Mouse (Mus musculus): Measurements from ENCODE around the gene Rhbdf1. TPM values are rescaled to one million over a fixed set of nuclear protein-coding genes. Genes with fewer than 3 reads are reported as not detected.
"Not testable (repeated sequence)": the region's sequence is repeated elsewhere in the genome, so short reads cannot be mapped to it uniquely, and the experiment has no call there.

Gene Rhbdf1
- polyA plus RNA-seq, 1 experiment, result 45.2 TPM

DNA sequence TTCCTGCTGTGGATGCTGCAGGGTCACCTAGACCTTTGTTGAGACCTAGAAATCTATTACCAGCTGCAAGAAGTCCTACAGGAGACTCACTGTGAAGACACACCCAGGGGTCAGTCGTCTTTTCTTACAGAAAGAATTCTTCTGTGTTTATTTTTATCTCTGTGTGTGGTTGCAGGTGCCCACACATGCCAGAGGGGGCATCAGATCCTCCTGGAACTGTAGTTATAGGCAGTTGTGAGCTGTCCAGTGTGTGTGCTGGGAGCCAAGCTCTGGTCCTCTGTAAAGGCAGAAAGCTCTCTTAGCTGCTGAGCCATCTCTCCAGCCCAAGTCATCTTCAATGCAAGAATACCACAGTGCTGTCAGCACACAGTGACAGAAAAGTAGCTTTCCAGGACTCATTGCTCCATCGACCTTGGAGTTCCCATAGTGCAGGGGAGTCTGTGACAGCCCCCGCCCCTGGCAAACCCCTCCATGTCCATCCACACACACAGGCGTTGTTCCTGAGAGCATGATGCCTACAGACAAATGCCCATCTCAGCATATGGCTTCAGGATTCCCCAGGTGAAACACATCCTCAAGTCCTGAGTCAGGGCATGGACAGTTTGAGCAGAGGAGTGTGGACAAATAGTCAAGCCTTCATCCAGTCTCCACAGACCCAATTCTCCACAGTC is 1.3 kb upstream of the Rhbdf1 start:
- 75% methylated on average over 4 of the region's 4 CpGs for WGBS
- no peak for DNase-seq (ENCODE audit: low read depth, low spot score)

DNA sequence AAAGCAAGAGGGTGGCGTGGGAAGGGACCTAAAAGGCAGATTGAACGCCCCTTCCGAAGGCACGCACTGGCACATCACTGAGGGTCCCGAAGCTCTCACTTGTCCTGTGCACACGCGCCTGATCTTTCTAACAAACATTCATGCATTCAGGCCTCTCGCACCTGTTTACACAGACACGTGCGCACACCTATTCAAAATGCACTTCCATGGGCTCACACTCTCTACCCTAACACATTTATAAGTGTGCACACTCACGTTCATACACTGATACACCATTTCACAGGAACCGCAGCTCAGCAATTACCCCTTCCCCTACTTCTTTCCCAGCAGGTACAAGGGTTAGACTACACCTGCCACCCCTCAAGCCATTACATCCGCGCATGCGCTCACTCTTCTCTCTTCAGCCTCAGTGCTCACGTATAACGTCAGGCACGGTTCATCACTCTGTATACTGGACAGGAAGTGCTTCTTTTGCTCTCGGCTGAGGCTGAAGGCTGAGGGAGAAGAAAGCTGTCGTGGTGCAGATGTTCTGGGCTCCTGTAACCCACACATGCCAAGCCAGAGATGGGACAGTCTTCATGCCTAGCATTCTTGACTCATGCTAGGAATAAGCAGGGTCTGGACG is 582 bp upstream of the Rhbdf1 start:
- no peak for DNase-seq (ENCODE audit: low read depth, low spot score)
- 3% methylated on average over 21 of the region's 21 CpGs for WGBS

DNA sequence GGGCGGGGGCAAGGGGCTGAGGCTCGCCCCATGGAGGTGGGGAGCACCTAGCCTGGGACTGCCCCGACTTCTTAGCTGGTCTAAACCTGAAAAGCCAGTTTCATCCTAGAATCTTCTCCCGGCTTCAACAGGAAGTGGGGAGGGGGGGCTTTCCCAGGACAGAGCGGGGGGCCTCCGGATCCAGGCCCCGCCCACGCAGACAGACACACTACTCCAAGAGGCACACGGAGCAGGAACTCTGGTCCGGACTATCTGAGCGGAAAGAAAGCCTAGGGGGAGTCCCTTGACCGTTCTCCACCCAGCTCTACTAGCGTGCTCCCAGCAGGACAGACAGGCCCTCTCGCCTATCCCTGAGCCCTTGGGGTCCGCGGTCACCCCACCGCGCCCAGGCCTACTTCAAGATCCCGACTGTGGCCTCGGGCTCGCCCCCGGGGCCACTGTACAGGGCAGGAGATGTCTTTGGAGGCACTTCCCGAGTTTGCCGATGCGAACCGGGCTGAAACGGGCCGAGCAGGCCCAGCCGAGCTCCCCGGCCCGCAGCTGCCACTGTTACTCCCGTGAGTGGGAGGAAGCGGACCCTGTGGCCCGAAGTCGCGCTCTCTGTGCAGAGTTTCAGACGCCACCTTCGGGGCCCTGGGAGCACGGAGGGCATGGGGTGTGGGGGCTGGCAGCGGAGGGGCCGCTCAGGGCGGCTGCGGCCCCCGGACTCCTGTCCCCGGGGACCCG is 712 bp downstream of the Rhbdf1 start:
- WGBS, result under 1% methylated on average over 41 of the region's 46 CpGs
- DNase-seq (ENCODE audit: low read depth, low spot score), result no peak

DNA sequence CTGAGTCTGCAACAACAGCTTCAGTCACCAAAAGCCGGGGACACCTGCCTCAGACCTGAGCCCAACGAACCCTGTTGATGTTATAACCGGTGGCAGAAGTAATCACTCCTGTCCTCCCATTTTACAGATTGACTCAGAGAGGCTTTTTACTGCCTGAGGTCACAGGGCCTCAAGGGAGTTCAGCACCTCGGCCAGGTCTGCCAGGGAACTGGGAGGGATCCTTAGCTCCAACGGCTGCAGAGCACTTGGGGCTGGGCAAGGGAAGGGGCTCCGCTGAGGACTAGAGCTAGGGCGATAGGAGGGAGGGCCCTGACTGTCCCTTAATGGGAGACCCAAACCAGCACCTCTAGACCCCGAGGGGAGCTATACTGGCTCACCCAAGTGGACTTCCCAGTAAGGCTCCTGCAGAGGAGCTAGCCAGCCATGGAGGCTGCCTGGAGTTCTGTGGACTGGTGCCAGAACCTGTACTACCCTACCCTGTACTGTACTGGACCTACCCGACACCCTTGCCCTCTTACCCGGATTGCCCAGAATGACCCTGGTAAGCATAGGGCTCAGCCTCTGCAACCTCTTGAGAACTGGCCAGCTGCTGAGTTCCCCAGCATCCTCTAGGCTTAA is 1.4 kb downstream of the Rhbdf1 start:
- DNase-seq (ENCODE audit: low read depth, low spot score), result no peak
- WGBS, result 28% methylated on average over 10 of the region's 10 CpGs

DNA sequence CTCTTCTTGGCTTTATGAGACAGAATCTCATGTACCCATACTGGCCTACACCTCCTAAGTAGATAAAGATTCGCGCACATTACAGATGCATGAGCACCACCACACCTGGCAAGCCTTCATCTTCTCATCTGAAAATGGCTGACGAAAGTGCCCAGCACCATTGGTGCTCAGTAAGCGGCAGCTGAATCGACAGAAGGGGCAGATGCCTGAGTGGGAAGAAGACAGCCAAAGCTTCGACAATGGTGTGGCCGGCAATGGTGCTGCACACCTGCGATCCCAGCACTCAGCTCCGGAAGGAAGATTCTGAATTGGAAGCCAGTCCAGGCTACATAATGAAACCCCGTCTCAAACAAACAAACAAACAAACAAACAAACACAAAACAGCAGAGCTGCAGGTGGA is 2.8 kb downstream of the Rhbdf1 start:
- DNase-seq (ENCODE audit: low read depth, low spot score), result no peak
- 86% methylated on average over 10 of the region's 10 CpGs for WGBS

DNA sequence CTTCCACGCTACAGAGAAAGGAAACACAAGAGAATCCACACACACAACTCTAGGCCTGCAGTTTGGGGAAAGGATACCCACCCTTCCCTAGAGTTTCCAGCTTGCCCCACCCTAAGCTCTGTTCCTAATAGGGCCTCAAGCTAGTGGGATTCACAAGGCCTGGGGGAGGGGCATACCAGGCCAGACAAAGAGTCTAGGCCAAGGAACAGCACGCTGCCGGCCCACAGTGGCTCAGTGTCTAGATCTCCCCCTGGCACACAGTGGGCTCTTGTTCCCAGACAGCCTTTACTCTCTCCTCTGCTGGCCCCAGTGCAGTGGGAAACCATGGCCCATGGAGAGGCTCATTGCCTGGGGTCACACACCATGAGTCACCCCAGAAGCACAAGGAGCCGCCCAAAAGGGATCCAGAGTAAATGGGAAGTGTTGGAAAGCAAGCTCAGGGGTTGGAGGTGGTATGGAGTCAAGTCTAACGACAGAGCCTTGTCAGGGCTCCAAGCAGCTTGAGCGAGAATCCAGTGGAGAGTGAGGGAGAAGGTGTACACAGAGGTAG is 3.5 kb downstream of the Rhbdf1 start:
- DNase-seq (ENCODE audit: low read depth, low spot score), result no peak
- WGBS, result 66% methylated on average over 6 of the region's 6 CpGs

DNA sequence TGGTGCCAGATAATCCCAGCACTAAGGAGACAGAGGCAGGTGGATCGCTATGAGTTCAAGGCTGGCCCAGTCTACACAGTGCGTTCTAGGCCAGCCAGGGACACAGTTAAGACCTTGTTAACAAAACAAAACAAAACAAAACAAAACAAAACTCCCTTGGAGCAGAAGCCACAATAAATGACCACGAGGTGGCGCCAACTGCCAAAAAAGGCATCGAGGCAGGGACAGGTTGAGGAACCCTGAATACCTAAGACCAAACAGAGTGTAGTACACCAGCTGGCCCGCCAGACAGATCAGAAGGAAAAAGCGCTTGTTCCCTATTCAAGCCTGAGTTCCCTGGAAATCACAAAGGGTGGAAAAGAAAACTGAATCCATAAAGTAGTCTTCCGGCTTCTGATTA is 5.2 kb downstream of the Rhbdf1 start:
- DNase-seq (ENCODE audit: low read depth, low spot score), result no peak
- WGBS, result 28% methylated on average over 8 of the region's 8 CpGs

DNA sequence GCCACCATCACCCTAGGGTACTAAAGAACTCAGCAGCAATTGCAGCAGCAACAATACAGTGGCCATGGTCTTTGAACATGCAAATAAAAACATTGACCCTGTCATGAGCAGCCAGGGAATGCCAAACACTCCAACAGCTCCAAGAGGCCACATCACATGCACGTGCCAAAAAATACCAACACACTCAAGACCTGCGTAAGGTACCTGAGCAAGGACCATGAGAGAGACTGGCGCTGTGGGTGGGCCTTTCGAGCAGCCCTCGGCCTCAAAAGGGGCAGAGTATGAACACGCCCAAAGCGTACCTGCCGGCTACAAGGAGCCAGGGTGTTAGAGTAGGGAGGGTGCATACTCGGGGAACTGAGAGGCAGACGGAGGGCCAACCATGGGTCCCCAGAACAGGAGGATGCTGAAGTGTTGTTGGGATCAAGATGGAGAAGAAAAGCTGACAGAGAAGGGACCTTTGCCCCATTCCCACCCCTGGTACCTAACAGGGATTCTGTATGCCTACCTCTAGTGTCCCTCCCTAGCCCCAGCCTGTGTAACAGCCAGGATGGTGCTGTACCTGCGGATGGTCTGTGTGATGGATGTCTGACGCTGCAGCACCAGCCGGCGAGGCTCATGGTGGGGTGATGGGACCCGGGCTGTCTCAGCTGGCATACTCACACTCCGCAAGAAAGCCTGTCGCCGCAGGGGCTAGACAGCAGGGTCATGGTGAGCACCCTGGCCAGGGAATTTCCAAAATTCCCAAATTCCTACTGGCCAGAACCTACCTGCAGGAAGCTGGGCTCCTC is 6.5 kb downstream of the Rhbdf1 start:
- WGBS, result 92% methylated on average over 18 of the region's 18 CpGs
- no peak for DNase-seq (ENCODE audit: low read depth, low spot score)

DNA sequence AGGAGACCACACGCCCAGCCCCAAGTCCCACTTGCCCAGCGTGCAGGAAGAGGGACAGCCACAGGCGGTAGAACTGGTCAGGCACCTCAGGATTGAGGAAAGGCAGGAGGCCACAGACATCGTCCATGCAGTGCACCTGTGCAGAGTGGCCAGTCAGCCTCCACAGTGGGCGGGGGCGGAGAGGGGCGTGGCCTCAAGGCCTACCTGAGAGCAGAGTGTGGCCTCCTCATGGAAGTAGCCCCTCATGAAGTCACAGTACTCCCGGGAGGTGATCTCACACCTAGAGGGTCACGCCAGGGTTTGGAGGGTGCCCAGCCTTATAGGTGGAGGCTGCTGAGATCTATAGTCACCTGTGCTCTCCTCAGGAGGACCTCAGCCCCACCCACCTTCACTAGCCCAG is 11.5 kb downstream of the Rhbdf1 start:
- 77% methylated on average over 9 of the region's 9 CpGs for WGBS
- no peak for DNase-seq (ENCODE audit: low read depth, low spot score)

DNA sequence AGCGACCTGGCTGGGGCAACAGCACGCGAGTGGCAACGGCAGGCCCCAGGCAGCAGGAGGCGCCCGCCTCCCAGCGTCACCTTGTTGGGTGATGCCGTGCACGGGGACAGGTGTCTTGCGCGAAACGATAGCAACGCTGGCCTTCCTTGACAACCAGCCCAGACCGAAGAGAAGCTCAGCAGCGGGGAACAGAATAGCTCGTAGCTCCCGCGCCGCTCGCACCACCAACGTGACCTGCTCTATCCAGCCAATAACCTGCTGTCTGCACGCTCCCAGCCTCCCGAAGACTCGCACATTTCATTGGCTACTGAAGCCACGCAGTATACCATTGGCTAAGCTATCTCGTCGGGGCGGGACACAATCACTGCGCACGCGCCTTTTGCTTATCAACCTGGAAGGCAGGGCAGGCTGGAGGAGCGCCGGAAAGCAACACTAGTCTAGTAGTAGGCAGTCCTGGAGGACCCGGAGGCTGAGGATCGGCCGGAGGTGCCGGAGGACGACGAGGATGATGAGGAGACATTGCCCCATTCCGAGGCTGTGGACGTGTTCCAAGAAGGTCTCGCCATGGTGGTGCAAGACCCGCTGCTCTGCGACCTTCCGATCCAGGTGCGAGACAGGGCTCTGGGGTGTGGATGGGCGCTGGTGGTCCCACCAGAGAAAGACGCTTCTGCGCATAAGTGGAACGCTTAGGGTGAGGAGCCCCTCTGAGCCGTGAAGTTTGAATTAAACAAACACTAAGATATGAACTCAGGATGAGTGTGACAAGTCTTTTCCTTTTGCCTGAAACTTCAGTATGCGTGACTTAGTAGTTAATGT is 16.8 kb downstream of the Rhbdf1 start, which contains the start of gene Snrnp25:
TSS of gene Snrnp25 (plus strand) at position 358 of the 816 bp plus-strand sequence.
- WGBS, result under 1% methylated on average over 52 of the region's 52 CpGs
- peak; percentile 98 for DNase-seq (ENCODE audit: low read depth, low spot score)

DNA sequence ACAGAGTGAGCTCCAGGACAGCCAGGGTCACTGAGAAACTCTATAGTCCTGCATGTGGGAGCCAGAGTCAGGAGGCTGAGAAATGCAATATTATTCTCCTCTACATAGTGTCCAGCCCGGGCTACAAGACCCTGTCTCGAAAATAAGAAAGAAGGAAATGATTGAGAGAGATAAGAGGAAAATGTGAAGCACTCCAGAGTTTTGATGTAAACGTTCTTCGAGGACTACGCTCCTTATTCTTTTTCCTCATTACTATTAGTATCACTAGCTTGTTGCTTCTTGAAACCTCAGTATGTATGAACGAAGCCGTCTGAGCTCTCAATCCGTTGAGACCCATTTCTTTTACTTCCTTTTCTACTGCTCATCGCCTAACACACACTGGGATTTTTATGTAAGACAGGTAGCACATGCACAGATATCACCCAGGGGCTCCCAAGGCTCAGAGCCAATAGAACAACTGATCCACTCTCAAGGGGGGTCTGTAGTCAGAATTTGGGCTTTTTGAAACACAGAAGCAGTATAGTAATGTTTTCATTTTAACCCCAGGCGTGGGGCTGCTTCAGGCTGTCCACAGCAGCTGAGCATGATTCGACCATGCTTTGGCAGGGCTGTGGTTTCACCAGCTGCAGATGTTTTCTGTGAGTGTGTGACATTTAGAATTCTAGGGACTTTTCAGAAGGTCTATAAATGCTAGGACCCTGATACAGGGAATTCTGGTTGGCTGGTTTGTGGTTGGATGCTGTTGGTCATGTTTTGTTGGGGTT is 20.0 kb downstream of the Rhbdf1 start:
- DNase-seq (ENCODE audit: low read depth, low spot score), result no peak
- WGBS, result 69% methylated on average over 11 of the region's 11 CpGs

DNA sequence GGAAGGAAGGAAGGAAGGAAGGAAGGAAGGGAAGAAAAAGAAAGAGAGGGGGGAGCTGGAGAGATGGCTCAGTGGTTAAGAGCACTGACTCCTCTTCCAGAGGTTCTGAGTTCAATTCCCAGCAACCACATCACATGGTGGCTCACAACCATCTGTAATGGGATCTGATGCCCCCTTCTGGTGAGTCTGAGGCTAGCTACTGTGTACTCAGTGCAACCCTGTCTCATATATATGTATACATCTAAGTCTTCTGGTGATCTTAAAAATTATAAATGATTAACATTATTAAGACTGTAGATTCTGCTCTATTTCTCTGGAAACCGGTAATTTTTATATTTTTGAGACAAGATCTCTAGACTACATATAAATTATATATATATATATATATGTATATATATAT is 21.1 kb downstream of the Rhbdf1 start:
- WGBS, result 52% methylated on average over 1 of the region's 1 CpGs

DNA sequence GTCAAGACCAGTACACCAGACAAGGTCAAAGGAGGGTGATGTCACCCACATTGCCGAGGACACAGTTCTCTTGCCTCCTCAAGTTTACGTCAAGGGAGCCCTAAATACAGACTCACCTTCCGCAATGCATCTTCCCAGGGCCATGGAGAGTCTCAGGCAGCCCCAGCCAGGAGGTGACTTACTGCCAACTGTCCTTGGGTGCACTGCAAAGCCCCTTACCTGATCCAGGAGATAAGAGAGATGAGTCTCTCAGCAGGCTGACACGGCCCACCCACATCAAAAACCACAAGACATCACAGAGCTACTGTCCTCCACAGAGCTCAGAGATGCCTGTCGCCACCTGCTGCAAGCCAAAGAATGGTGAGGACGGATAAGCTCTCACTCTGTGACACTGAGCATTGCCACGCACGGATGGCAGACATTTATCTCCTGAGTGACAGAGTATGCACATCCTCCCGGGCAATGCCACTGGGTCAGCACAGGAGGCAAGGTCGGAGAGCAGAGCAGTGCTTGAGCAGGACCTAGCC is 22.0 kb downstream of the Rhbdf1 start, which contains the start of gene Il9r:
TSS of gene Il9r (minus strand) at position 205 of the 527 bp plus-strand sequence.
- no peak for DNase-seq (ENCODE audit: low read depth, low spot score)

More for the DNA sequence above, 21.1 kb downstream of the Rhbdf1 start:
- DNase-seq (ENCODE audit: low read depth, low spot score), result not testable (repeated sequence)

DNA sequence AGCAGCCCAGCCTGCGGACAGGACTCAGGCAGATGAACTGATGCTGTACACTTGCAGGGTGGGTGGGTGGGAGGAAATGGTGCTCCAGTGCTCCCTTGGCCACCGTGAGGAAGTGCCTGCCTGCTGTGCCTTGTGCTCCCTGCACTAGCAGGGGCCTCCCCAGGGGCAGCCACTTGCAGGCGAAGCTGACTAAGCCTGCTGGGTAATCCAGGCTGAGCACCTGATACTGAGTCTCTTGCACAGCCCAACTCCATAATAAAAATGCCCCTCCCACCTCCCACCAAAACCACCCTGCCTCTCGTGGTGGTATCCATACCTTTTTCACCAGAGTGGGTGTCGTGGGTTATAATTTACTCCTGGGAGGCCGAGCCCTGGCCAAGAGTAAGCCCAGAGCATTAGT is 22.9 kb downstream of the Rhbdf1 start:
- 48% methylated on average over 6 of the region's 6 CpGs for WGBS
- DNase-seq (ENCODE audit: low read depth, low spot score), result no peak

More for the DNA sequence above, 22.0 kb downstream of the Rhbdf1 start, which contains the start of gene Il9r:
- 63% methylated on average over 10 of the region's 10 CpGs for WGBS

DNA sequence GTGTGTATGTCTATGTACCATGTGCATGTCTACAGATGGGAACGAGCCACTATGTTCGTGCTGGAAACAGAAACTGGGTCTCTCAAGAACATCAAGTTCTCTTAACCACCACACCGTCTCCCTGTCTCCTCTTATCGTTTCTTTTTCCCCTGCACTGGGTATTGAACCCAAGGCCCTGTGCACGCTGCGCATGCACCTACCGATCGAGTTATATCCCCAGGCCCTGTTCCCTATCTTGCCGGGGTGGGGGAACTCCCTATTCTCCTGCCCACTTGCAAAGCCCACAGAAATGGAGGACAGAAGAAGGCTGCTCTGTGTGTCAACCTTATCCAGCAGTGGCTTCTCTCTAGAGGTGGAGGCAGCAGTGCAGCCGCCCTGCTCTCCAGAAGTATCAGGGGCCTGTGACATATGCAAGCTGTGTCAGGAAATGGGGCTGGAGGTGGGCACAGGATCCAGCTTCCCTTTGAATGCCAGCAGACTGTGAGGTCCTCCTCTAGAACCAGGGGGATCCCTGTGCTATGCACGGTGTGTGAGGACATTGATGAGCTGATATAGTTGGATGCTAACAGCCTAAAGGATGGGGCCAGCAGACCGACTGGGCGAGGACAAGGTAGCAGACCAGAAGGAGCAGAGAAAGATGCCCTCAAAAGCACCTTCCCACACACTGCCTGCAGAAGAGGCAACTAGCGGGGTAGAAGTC is 23.7 kb downstream of the Rhbdf1 start:
- 80% methylated on average over 14 of the region's 14 CpGs for WGBS
- DNase-seq (ENCODE audit: low read depth, low spot score), result no peak

DNA sequence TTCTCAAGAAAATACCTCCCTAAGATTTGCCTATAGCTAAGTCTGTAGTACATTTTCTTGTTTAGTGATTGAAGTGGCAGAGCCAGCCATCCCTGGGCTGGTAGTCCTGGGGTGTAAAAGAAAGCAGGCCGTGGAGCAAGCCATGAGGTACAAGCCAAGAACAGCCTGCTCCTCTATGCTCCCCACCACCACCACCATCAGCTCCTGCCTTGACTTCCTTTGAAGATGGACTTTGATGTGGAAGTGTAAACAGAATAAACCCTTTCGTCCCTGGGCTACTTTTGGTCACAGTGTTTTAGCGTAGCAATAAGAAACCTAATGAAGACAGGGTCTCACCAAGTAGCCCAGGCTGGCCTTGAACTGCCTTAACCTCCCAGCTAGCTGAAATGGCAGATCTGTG is 24.3 kb downstream of the Rhbdf1 start:
- no peak for DNase-seq (ENCODE audit: low read depth, low spot score)
- 35% methylated on average over 3 of the region's 3 CpGs for WGBS

DNA sequence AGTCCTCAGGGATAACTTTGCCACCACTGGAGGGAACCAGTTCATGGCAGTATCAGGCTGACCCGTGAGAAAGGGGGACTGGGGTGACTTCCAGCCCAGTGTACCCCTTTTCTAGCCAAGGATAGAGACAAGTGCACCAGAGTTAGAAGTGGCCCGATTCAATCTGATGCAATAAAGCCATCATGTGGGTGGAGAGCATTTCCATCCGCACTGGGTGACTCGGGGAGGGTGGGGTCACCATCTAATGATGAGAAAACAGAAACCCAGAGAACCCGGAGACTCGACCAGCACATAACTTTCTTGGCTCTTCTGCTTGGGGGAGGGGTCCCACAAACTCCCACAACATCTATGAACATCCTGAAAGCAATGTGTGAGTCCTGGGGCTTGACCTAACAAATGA is 25.4 kb downstream of the Rhbdf1 start:
- no peak for DNase-seq (ENCODE audit: low read depth, low spot score)
- WGBS, result 24% methylated on average over 6 of the region's 6 CpGs
